Mouse (Mus musculus) embryonic facial prominence, embryonic 12.5 days (tissue): ENCODE data around the gene Pcsk1n. TPM values are rescaled to one million over a fixed set of nuclear protein-coding genes. Genes with fewer than 3 reads are reported as not detected.

Experiments
- ATAC-seq: fragments of 200-750 bp; cut with Nextera tagmentation; 2 replicates; pipeline ENCODE4 v1.8.0; 2017; ENCODE audit not compliant: insufficient number of reproducible peaks, insufficient read depth, low FRiP score, low TSS enrichment
- H3K27ac ChIP-seq: fragments of 300-500 bp; sonication (generic); 2 replicates; pipeline ENCODE4 v1.5.1; 2016; ENCODE audit warnings: mild to moderate bottlenecking
- H3K27me3 ChIP-seq: fragments of 300-500 bp; sonication (generic); 2 replicates; pipeline ENCODE4 v1.6.1; 2016; ENCODE audit warnings: mild to moderate bottlenecking, moderate library complexity
- H3K36me3 ChIP-seq: fragments of 300-500 bp; sonication (generic); 2 replicates; pipeline ENCODE4 v1.6.1; 2016; ENCODE audit warnings: mild to moderate bottlenecking
- H3K4me1 ChIP-seq: fragments of 300-500 bp; sonication (generic); 2 replicates; pipeline ENCODE4 v1.6.1; 2016
- H3K4me2 ChIP-seq: fragments of 300-500 bp; sonication (generic); replicated peaks from 2 replicates; pipeline ENCODE4 v1.6.1; 2016; ENCODE audit warnings: mild to moderate bottlenecking, moderate library complexity
- H3K4me3 ChIP-seq: fragments of 300-500 bp; sonication (generic); 2 replicates; pipeline ENCODE4 v1.5.1; 2016; ENCODE audit warnings: mild to moderate bottlenecking
- H3K9ac ChIP-seq: fragments of 300-500 bp; sonication (generic); 2 replicates; pipeline ENCODE4 v1.6.1; 2016; ENCODE audit warnings: mild to moderate bottlenecking, moderate library complexity
- H3K9me3 ChIP-seq: fragments of 300-500 bp; sonication (generic); 2 replicates; pipeline ENCODE4 v1.6.1; 2016; ENCODE audit warnings: mild to moderate bottlenecking, moderate library complexity
- WGBS: fragments of 180-500 bp; shearing (Covaris S2); methylation state at CpG from one replicate; pipeline ENCODE4 v1.1.7; 2016; 5-methylcytosine and 5-hydroxymethylcytosine counted together
- polyA plus RNA-seq: library from polyadenylated mRNA; unstranded; fragments of >200 nt; fragmentation: Nextera tagmentation; extraction: Ambion mirVana; gene quantifications from 2 replicates; pipeline ENCODE4 v1.2.1, GENCODE M21; 2016

Gene Pcsk1n
- polyA plus RNA-seq = 7.1 and 9.4 TPM in 2 replicates

- WGBS = 11% methylated on average over 39 of the region's 40 CpGs
- no peaks in the 10 kb centered on the region for H3K36me3 ChIP-seq
- H3K9ac ChIP-seq = no peak within 1 kb of the TSS; the same call in 1 of the 2 replicates
- no peak within 1 kb of the TSS for H3K27ac ChIP-seq
- no peaks in the 10 kb centered on the region for H3K4me1 ChIP-seq
- H3K9me3 ChIP-seq = no peaks in the 10 kb centered on the region
- H3K27me3 ChIP-seq = peaks cover 49% of the 10 kb centered on the region
- peak; percentile 65; the same call in 1 of the 2 replicates for ATAC-seq
- peak within 1 kb of the TSS; percentile 50 for H3K4me2 ChIP-seq
- peak within 1 kb of the TSS; percentile 25 for H3K4me3 ChIP-seq
Observed at GRCm38 (mm10) chrX:7919601-7920383, at the start of gene Pcsk1n. Gene Pcsk1n (plus strand): TSS chrX:7919822.

- no peaks in the 10 kb centered on the region for H3K27me3 ChIP-seq
- H3K4me3 ChIP-seq = no peak overlapping the region
- 53% methylated on average over 3 of the region's 3 CpGs for WGBS
- no peaks in the 10 kb centered on the region for H3K4me1 ChIP-seq
- H3K36me3 ChIP-seq = peaks cover 26% of the 10 kb centered on the region
- no peaks in the 10 kb centered on the region for H3K9me3 ChIP-seq
- ATAC-seq = no peak
- H3K4me2 ChIP-seq = no peak overlapping the region
- H3K9ac ChIP-seq = no peak overlapping the region
- H3K27ac ChIP-seq = no peak overlapping the region
Observed at GRCm38 (mm10) chrX:7869826-7870225, 49.8 kb upstream of the Pcsk1n start.

- no peaks in the 10 kb centered on the region for H3K9me3 ChIP-seq
- peak within 1 kb of the TSS; percentile 76 for H3K4me2 ChIP-seq
- H3K27ac ChIP-seq = no peak within 1 kb of the TSS
- no peaks in the 10 kb centered on the region for H3K27me3 ChIP-seq
- no peaks in the 10 kb centered on the region for H3K4me1 ChIP-seq
- H3K9ac ChIP-seq = peak within 1 kb of the TSS; percentile 27; the same call in 1 of the 2 replicates
- WGBS = 17% methylated on average over 33 of the region's 38 CpGs
- peak; percentile 84 for ATAC-seq
- peak within 1 kb of the TSS; percentile 46 for H3K4me3 ChIP-seq
- peaks cover 7% of the 10 kb centered on the region for H3K36me3 ChIP-seq
Observed at GRCm38 (mm10) chrX:7878007-7878419, 41.6 kb upstream of the Pcsk1n start, which contains the start of gene Pim2. Gene Pim2 (plus strand): TSS chrX:7878262.

GRCm38 (mm10) chrX:7878495-7878894, 41.1 kb upstream of the Pcsk1n start:
- Histone ChIP-seq H3K4me1 (no peaks in the 10 kb centered on the region), H3K9me3 (no peaks in the 10 kb centered on the region), H3K27me3 (no peaks in the 10 kb centered on the region), H3K4me3 (peak overlapping the region; percentile 46), H3K27ac (no peak overlapping the region), H3K9ac (peak overlapping the region; percentile 27; the same call in 1 of the 2 replicates), H3K4me2 (peak overlapping the region; percentile 76), H3K36me3 (peaks cover 2% of the 10 kb centered on the region; the same call in 1 of the 2 replicates)
- WGBS = 34% methylated on average over 21 of the region's 21 CpGs
- no peak for ATAC-seq

- H3K27ac ChIP-seq = no peak overlapping the region
- H3K36me3 ChIP-seq = no peaks in the 10 kb centered on the region
- no peak overlapping the region for H3K9ac ChIP-seq
- H3K9me3 ChIP-seq = no peaks in the 10 kb centered on the region
- H3K4me3 ChIP-seq = no peak overlapping the region
- 15% methylated on average over 11 of the region's 11 CpGs for WGBS
- peaks cover 1% of the 10 kb centered on the region; the same call in 1 of the 2 replicates for H3K4me1 ChIP-seq
- peak overlapping the region; percentile 28 for H3K4me2 ChIP-seq
- ATAC-seq = no peak
- H3K27me3 ChIP-seq = no peaks in the 10 kb centered on the region
Observed at GRCm38 (mm10) chrX:7879819-7880218, 39.8 kb upstream of the Pcsk1n start.

GRCm38 (mm10) chrX:7883841-7884567, 35.6 kb upstream of the Pcsk1n start, which contains the start of gene Slc35a2:
Gene Slc35a2 (plus strand): TSS chrX:7884028.
- Histone ChIP-seq H3K27me3 (no peaks in the 10 kb centered on the region), H3K27ac (peak within 1 kb of the TSS; percentile 61; the same call in 1 of the 2 replicates), H3K9ac (peak within 1 kb of the TSS; percentile 19), H3K36me3 (0 out of 2 replicates have a peak, but pooled peaks cover 3% of the 10 kb centered on the region), H3K4me1 (peaks cover 3% of the 10 kb centered on the region; the same call in 1 of the 2 replicates), H3K4me3 (peak within 1 kb of the TSS; percentile 58), H3K4me2 (peak within 1 kb of the TSS; percentile 59), H3K9me3 (no peaks in the 10 kb centered on the region)
- 21% methylated on average over 47 of the region's 49 CpGs for WGBS
- peak; percentile 82 for ATAC-seq

GRCm38 (mm10) chrX:7898211-7898610, 21.4 kb upstream of the Pcsk1n start:
- Histone ChIP-seq H3K27ac (no peak overlapping the region), H3K4me1 (peaks cover 4% of the 10 kb centered on the region; the same call in 1 of the 2 replicates), H3K4me3 (peak overlapping the region; percentile 52), H3K27me3 (no peaks in the 10 kb centered on the region), H3K36me3 (peaks cover 4% of the 10 kb centered on the region; the same call in 1 of the 2 replicates), H3K9me3 (no peaks in the 10 kb centered on the region), H3K9ac (peak overlapping the region; percentile 48; the same call in 1 of the 2 replicates), H3K4me2 (peak overlapping the region; percentile 53)
- WGBS = 37% methylated on average over 13 of the region's 13 CpGs
- no peak for ATAC-seq

- 14% methylated on average over 62 of the region's 62 CpGs for WGBS
- Histone ChIP-seq H3K9ac (peak within 1 kb of the TSS; percentile 62), H3K4me2 (peak within 1 kb of the TSS; percentile 53), H3K36me3 (peaks cover 4% of the 10 kb centered on the region; the same call in 1 of the 2 replicates), H3K27me3 (no peaks in the 10 kb centered on the region), H3K27ac (peak within 1 kb of the TSS; percentile 83), H3K9me3 (no peaks in the 10 kb centered on the region), H3K4me3 (peak within 1 kb of the TSS; percentile 52), H3K4me1 (peaks cover 4% of the 10 kb centered on the region; the same call in 1 of the 2 replicates)
- ATAC-seq = peak; percentile 97
Observed at GRCm38 (mm10) chrX:7898880-7899874, 20.4 kb upstream of the Pcsk1n start, which contains the start of the genes Pqbp1 and Timm17b. Gene Pqbp1 (minus strand): TSS chrX:7899269. Gene Timm17b (plus strand): TSS chrX:7899357.

- H3K4me2 ChIP-seq = no peak overlapping the region
- no peak for ATAC-seq
- no peak overlapping the region for H3K27ac ChIP-seq
- 95% methylated on average over 5 of the region's 5 CpGs for WGBS
- H3K4me3 ChIP-seq = no peak overlapping the region
- no peaks in the 10 kb centered on the region for H3K9me3 ChIP-seq
- H3K4me1 ChIP-seq = no peaks in the 10 kb centered on the region
- no peaks in the 10 kb centered on the region for H3K27me3 ChIP-seq
- H3K36me3 ChIP-seq = peaks cover 4% of the 10 kb centered on the region
- H3K9ac ChIP-seq = no peak overlapping the region
Observed at GRCm38 (mm10) chrX:7904441-7904840, 15.2 kb upstream of the Pcsk1n start.

GRCm38 (mm10) chrX:7907735-7908134, 11.9 kb upstream of the Pcsk1n start, which contains the start of gene Gm10491:
Gene Gm10491 (minus strand): TSS chrX:7907835.
- no peak within 1 kb of the TSS for H3K4me3 ChIP-seq
- WGBS = 89% methylated on average over 5 of the region's 5 CpGs

More at GRCm38 (mm10) chrX:7907735-7908134, 11.9 kb upstream of the Pcsk1n start, which contains the start of gene Gm10491:
- Histone ChIP-seq H3K4me1 (no peaks in the 10 kb centered on the region), H3K27ac (no peak within 1 kb of the TSS), H3K9me3 (no peaks in the 10 kb centered on the region), H3K4me2 (no peak within 1 kb of the TSS), H3K27me3 (no peaks in the 10 kb centered on the region), H3K36me3 (peaks cover 4% of the 10 kb centered on the region), H3K9ac (no peak within 1 kb of the TSS)
- no peak for ATAC-seq
